Mouse (Mus musculus) kidney, adult 10 weeks (tissue): ENCODE measurements around the gene Slfn3. TPM values are rescaled to one million over a fixed set of nuclear protein-coding genes. Genes with fewer than 3 reads are reported as not detected.

ENCODE experiments used
- polyA plus RNA-seq: library from polyadenylated mRNA; stranded (reverse); fragments of 350-450 nt; fragmentation: Illumina TruSeq; extraction: RNeasy Lipid Tissue Mini Kit (QIAGEN cat#74804); gene quantifications from one replicate; pipeline ENCODE4 v1.2.3, GENCODE M21; 2014; ENCODE audit warnings: low read depth, low replicate concordance

Slfn3 gene
- polyA plus RNA-seq, result 7.4 TPM

GRCm38 (mm10) chr11:83191134-83191893 is at the start of gene Slfn3:
Gene Slfn3 (plus strand): TSS chr11:83191330.

GRCm38 (mm10) chr11:83174948-83175539 is 16.1 kb upstream of the Slfn3 start, which contains the start of gene Slfn4:
Gene Slfn4 (plus strand): TSS chr11:83175186.

Other genes with a start within 250 kb of the Slfn3 start
- 55.3 TPM for gene Slfn5, start 240.0 kb upstream of the Slfn3 start, polyA plus RNA-seq
- 1.0 TPM for gene Slfn9, start 199.5 kb upstream of the Slfn3 start, polyA plus RNA-seq
- gene Slfn8, start 170.5 kb upstream of the Slfn3 start, polyA plus RNA-seq, result 4.1 TPM
- 9.9 TPM for gene Slfn2, start 126.2 kb upstream of the Slfn3 start, polyA plus RNA-seq
- not detected for gene Slfn1, start 74.5 kb upstream of the Slfn3 start, polyA plus RNA-seq
- gene Slfn4, start 16.1 kb upstream of the Slfn3 start, polyA plus RNA-seq, result not detected
- gene Slfn14, start 95.4 kb downstream of the Slfn3 start, polyA plus RNA-seq, result not detected
- 39.0 TPM for gene Ap2b1, start 107.7 kb downstream of the Slfn3 start, polyA plus RNA-seq
- gene Pex12, start 111.3 kb downstream of the Slfn3 start, polyA plus RNA-seq, result 32.7 TPM
- not detected for gene Rasl10b, start 217.8 kb downstream of the Slfn3 start, polyA plus RNA-seq
- not detected for gene Gas2l2, start 238.1 kb downstream of the Slfn3 start, polyA plus RNA-seq
- not detected for gene 1700020L24Rik, start 246.3 kb downstream of the Slfn3 start, polyA plus RNA-seq